Mouse (Mus musculus): ENCODE results near the gene Elp1.

Gene Elp1

DNA sequence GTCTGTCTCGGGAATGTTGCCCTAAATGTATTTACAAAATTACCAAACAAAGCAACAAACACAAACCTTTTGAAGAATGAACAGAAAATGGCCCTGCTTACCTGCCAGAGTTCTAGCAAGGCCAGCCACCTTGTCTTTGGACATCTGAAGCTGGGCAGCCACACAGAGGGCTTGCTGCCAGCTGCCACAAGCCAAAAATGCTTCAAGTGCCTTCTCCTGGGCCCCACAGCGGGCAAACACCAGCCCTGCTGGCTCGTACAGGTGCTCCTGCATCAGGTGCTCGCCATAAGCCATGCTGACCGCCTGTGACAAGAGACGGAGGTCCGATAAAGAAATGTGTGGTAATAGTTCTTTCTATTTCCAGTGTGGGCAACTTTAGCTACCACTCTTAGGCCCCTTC, 33.2 kb downstream of the Elp1 start:
- DNase-seq (ENCODE audit: low read depth): no peak

GRCm38 (mm10) chr4:56767861-56768284, 34.3 kb downstream of the Elp1 start:
- DNase-seq (ENCODE audit: low read depth): no peak

DNA sequence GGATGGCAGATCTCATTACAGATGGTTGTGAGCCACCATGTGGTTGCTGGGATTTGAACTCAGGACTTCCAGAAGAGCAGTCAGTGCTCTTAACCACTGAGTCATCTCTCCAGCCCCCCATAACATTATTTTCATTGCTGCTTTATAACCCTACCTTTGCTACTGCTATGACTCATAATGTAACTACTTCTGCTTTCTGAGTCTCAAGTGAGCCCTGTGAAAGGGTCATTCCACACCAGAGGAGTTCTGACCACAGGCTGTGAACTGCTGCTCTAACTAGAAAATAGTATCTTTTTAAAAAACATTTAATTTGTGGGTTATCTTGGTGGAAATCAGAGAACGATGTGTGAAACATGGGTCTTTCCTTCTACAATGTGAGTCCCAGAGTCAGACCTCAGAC, 44.4 kb downstream of the Elp1 start:
- no peak for DNase-seq (ENCODE audit: low read depth)

- DNase-seq (ENCODE audit: low read depth): no peak
These were observed 45.0 kb downstream of the Elp1 start for GRCm38 (mm10) chr4:56756966-56757600.

- no peak for DNase-seq (ENCODE audit: low read depth)
These were observed 46.1 kb downstream of the Elp1 start for GRCm38 (mm10) chr4:56756021-56756420.

GRCm38 (mm10) chr4:56747456-56747855, 54.7 kb downstream of the Elp1 start:
- DNase-seq (ENCODE audit: low read depth): no peak

DNA sequence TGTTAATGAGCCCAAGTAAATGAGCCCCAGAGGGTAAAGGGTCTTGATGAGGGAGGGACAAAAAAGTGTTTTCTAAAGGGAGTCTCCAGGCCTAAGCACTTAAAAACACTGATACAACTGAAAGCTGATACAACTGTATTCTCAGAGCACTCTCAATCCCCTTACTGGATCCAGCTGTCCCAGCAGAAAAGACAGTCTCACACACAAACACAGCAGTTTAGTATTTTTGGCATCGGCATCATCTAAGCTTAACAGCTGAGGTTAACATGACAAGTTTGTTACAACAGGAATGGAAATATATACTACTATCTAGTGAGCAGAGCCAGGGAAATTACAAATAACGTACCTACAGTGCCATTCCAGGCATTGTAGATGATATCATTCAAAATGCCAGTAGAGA, 55.8 kb downstream of the Elp1 start:
- DNase-seq (ENCODE audit: low read depth): no peak

DNA sequence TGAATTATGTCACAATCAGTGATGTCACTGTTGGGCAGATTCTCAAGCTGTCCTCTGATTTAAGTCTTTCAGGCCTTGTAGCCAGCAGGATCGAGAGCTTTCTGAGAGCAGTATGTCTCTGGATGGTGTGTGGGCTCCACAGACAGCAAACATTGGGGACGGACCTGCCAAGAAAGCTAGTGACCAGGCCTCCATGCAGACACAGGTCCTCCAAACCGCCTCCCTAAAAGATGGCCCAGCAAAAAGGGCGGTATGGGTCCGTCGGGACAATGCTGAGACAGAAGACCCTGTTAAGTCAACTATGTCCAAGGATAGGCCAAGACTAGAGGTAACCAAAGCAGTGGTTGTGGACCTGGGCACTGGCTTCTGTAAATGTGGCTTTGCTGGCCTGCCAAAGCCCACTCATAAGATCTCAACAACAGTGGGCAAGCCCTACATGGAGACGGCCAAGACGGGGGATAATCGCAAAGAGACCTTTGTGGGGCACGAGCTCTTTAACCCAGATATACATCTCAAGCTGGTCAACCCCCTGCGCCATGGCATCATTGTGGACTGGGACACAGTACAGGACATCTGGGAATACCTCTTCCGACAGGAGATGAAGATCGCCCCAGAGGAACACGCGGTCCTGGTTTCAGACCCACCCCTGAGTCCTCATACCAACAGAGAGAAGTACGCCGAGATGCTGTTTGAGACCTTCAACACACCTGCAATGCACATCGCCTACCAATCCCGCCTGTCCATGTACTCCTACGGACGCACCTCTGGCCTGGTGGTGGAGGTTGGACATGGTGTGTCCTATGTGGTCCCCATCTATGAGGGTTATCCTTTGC, 58.6 kb downstream of the Elp1 start, which contains the start of gene Actl7a:
Actl7a (plus strand) TSS at position 51 of the 833 bp plus-strand sequence.
- no peak for DNase-seq (ENCODE audit: low read depth)

GRCm38 (mm10) chr4:56742698-56743097, 59.4 kb downstream of the Elp1 start:
- DNase-seq (ENCODE audit: low read depth): no peak

- DNase-seq (ENCODE audit: low read depth): no peak
These were observed 61.1 kb downstream of the Elp1 start, which contains the start of gene Actl7b for GRCm38 (mm10) chr4:56741041-56741493. TSS of gene Actl7b (minus strand) at chr4:56741443.

GRCm38 (mm10) chr4:56740611-56741010, 61.5 kb downstream of the Elp1 start:
- no peak for DNase-seq (ENCODE audit: low read depth)

- DNase-seq (ENCODE audit: low read depth): no peak
These were observed 62.1 kb downstream of the Elp1 start, which contains the start of gene Gm26657 for GRCm38 (mm10) chr4:56740020-56740485. TSS of gene Gm26657 (plus strand) at chr4:56740070.

GRCm38 (mm10) chr4:56725839-56726238, 76.3 kb downstream of the Elp1 start:
- no peak for DNase-seq (ENCODE audit: low read depth)

DNA sequence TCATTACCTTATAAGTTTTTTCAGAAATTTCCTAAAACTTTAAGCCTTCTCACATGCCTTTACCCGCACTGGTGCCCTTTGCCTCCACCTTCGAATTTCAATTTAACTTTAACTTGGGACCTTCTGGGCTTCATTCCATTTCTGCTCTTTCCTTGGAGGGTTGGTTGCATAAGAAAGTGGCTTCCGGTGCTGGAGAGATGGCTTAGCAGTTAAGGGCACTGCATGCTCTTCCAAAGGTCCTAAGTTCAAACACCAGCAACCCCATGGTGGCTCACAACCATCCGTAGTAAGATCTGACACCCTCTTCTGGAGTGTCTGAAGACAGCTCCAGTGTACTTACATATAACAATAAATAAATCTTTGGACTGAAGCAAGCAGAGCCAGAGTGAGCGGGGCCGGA, 78.9 kb downstream of the Elp1 start:
- DNase-seq (ENCODE audit: low read depth): no peak

- DNase-seq (ENCODE audit: low read depth): no peak
These were observed 79.8 kb downstream of the Elp1 start for GRCm38 (mm10) chr4:56722346-56722745.

- no peak for DNase-seq (ENCODE audit: low read depth)
These were observed 80.7 kb downstream of the Elp1 start for GRCm38 (mm10) chr4:56721469-56721868.

- no peak for DNase-seq (ENCODE audit: low read depth)
These were observed 81.7 kb downstream of the Elp1 start for GRCm38 (mm10) chr4:56720403-56720802.

DNA sequence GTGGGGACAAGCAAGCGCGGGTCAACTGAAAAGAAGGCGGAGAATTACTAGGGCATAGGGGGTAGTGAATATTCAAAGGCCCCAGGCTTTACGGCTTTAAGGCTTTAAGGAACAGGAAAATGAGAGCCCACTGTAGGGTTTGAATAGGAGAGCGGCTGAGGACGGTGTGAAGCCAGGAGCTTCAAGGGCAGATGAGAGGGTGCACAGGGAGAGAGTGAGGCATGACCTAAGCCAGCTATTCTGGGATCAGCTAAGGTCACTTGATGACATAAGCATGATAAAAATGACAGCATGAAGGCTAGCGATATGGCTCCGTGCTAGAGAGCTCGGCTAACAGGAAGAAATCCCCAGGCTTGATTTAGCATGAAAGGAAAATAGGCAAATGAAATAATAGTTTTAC, 82.7 kb downstream of the Elp1 start:
- DNase-seq (ENCODE audit: low read depth): no peak

DNA sequence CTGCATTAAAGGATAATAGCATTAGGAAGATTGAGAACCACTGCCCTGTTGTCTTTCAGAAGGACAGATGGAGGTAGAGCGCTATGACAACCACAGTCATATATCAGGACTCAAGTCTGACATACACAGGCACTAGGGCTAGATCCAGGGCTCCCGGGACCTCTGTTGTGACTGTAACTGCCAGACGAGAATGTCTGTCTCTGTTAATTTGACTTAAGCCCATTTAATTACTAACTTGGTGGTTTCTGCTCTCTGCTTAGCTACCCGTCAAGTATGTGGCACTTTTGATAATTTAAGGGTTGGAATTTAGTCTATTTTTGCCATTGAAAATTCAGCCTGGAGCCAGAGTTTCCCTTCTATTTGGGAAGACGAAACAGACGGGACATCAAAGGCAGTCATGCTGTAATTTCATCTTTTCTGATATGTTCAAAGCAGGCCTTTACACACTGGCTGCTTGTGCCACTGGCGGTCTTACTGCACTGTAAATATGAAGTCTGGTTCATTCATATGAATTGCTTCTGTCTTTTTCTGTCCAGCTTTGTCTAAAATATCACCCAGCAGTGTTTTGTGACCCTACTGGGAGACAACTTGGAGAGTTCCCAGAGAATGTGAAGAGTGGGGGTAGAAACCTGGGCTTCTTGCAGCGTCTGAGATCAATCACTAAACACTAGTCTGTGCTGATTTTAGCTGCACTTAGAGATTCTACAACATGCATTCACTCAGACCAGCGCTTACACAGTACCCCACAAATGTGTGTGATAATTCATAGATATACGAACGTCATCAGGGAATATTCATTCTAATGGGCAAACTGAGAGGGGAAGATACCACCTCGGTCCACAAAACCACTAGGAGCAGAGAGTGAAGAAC, 83.3 kb downstream of the Elp1 start:
- DNase-seq (ENCODE audit: low read depth): no peak

GRCm38 (mm10) chr4:56717932-56718331, 84.2 kb downstream of the Elp1 start:
- no peak for DNase-seq (ENCODE audit: low read depth)

DNA sequence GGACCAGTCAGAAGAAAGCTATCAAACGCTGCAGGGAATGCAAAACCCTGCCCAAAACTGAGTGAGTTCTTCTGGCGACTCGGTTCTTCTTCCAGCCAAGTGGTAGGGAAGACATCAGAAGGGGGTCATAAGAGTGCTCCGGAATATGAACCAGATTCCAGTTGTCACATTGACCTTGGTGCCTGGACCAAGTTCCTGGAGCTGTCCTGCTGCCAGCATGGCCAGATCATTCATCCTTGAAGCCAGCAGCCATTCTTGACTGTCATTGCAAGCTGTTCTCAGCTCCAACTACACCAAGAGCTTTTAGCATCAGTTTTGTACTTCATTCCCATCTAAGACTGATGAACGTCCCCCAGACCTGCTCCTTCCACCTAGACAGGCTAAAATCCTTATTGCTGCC, 85.3 kb downstream of the Elp1 start:
- no peak for DNase-seq (ENCODE audit: low read depth)

- DNase-seq (ENCODE audit: low read depth): no peak
These were observed 89.0 kb downstream of the Elp1 start for GRCm38 (mm10) chr4:56713155-56713554.

All from fibroblast of lung, adult 2 months (primary cell).